Mouse (Mus musculus): ENCODE data around the gene BC025920.

BC025920 gene

DNA sequence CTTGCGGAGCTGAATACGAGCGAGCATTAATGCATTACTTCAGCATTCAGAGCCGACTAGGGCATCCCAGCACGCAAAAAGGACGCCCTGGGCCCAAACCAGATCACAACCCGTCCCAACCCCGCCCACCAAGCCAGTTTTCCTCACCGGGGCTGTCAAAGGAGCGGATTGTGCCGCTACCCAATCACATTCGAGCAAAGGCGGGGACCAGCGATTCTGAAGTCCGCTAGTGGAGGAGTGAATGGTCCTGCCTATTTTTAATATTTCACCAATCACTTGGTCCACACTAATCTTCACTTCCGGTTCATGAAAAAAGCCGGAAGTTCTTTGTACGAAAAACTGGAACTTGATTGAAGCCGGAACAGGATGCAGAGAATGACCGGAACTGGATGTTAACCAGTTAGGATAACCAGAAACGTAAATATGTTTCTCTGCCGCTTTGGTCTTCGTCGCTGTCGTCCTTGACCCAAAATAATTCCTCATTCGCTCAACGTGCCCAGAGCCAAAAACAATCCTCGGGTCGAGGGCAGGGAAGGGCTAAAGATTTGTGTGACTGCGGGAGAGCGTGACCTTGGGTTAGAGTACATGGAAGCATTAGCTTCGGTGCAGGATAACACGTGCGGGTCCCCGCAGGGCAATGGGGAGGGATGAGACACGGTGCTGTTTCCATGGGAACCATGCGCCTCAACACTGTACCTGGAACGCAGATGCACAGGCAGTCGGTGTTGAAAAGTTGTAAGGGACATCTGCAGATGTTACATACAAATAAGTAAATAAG lies at the start of gene BC025920:
Gene BC025920, plus strand, starts transcription at position 297 of the 778 bp plus-strand sequence.
- DNase-seq (ENCODE audit: low read depth, low spot score) = peak; percentile 96

DNA sequence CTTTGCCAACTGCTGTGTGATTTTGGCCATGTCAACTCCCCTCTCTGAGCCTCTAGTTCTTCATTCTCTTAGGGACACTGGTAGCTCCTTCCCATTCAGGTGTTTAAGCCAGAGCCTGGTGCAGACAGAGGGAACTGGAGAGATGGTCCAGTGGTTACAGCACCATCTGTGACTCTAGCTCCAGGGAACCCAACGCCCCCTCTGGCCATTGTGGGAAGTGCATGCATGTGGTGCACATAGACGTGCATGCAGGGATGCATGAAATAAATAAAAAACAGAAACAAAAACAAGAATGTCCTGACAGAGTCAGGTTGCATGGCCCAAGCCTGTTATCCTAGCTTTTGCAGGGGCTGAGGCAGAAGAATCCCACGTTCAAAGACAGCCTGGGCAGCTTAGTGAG lies 49.8 kb upstream of the BC025920 start:
- DNase-seq (ENCODE audit: low read depth, low spot score) = peak; percentile 42

DNA sequence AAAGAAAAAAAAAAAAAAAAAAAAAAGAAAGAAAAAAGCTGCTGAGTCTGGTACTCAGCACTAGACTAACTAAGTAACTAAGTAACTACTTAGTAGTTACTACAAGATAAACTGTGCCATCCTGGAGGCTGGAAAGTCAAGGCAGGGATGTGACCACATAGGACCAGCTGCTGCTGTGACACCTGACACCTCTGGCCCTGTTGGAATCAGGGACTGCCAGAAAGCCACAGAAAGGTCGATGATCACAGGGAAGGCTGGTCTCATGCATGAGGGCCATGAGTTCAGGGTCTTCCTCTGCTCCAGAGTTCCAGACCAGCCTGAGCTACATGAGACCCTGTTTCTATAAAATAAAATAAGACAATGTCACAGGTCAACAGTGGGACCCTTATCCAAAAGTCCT lies 48.6 kb upstream of the BC025920 start:
- no peak for DNase-seq (ENCODE audit: low read depth, low spot score)

DNA sequence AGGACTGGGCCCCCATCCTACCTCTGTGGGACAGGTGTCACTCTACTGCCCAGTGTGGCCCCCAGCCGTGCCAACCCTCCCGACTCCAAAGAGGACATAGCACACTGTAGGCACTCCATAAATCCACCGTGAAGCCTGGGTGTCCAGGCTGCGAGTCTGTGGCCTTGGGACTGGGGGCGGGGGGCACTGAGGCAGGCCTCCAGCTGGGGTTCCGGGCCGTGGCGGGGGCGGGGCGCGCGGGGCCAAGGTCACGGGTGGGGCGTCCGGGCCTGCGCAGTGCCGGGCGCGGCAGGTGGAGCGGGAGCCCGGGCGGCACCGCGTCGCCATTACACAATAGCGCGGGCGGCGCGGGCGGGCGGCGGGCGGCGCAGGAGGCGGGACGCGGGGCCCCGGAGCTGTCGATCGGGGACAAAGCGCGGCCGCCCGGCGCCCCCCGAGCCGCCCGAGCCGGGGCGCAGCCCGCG lies 46.9 kb upstream of the BC025920 start, which contains the start of gene Aes:
Gene Aes, plus strand, starts transcription at position 326 of the 464 bp plus-strand sequence.
- peak; percentile 80 for DNase-seq (ENCODE audit: low read depth, low spot score)

DNA sequence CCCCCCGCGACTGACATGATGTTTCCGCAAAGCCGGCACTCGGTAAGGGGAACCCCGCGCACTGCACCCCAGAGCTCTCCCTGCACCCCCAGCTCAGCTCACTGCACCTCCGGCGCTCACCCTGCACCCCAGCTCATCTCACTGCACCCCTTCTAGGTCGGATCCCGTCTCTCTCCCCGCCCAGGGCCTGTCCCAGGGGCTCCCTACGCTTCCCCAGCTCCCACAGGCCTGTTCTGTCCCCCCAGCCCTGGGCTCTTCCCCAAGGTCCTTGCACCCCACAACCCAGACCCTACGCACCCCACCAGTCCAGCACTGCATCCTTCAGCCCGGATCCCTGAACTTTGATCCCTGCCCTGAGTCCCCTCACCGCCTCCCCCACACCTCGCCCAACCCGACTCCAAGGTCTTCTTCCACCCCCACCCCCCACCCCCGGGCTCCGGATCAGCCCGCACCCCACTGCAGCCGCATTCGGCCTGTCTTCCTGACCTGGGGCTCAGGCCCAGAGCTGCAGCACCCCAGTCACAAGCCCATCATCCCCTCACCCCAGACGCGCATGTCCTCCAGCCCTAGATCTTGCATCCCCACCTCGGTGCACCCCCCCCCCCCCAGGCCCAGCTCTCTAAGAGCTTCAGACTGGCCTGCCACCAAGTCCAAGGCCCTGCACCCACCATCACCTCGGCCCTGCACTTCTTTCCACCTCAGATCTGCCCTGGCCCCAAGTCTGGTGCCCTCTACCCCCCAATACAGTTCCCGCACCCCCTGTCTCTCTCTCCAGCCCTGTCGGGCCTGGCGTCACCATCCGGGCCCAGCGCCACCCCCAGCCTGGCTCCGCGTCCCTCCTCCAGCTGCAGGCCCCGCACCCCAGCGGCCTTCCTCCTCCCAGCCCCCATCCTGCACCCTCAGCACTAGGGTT lies 46.2 kb upstream of the BC025920 start:
- DNase-seq (ENCODE audit: low read depth, low spot score) = peak; percentile 78

DNA sequence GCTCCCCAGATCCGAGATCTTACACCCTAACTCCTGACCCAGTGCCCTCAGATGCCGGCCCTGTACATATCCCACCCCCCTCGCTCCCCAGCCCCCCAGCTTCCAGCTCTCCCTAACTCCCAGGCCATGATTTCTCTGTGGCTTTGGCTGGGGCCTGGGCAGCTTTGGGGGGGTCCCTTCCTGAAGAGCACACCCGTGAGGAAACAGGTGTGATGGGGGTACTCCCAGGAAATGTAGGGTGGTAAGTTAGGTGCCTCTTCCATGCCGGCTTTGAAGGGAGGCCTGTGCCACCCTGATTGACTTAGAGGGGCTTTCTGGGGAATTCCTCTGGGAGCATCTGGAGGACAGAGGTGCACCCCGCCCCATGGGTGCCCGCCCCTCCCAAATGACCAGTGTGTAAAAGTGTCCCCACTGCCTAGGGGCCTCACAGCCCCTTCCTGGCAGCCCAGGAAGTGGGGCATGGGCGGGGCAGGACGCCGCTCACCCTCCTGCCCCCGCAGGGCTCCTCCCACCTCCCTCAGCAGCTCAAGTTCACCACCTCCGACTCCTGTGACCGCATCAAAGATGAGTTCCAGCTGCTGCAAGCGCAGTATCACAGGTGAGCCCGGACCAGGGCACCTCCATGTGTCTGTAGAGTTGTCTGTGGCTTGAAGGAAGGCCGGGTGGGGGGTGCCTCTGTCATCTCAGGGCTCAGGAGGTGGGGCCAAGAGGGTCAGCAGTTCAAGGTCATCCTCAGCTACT lies 45.2 kb upstream of the BC025920 start:
- DNase-seq (ENCODE audit: low read depth, low spot score) = peak; percentile 94

DNA sequence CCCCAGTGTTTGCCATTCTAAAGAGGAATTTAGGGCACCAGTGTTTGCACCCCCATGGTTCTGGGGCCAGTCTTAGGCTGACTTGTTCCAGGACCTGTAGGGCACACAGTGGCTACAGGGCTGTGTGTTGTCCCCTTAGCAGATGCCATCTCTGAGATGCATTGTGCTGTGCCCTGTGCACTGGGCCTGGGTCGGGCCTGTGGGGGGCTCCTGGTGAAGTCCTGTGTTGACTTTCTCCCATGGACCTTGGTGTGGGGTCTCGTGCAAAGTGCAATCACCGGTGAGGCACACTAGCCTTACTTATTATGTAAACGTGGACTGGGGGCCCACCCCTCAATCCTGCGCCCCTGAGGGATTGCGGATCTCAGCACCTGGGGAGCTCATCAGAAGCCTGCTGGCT lies 43.7 kb upstream of the BC025920 start:
- DNase-seq (ENCODE audit: low read depth, low spot score) = no peak

DNA sequence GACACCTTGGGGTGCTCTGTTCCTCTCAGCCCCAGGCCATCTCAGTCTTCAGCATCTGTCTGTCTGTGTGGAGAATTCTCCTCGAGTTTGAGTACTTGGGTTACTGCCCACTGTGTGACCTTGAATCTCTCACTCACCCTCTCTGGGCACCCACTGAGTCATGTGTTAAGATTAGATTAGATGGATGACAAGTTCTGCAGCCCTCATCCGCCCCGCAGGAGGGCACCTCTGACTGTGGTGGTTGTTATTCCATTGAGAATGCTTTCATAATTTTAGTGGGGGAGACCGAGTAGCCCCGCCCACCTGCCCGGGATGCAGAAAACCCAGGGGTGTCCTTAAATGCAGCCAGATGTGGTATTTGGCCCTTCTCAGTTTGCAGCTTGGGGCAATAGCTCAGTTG lies 42.6 kb upstream of the BC025920 start:
- DNase-seq (ENCODE audit: low read depth, low spot score) = no peak

DNA sequence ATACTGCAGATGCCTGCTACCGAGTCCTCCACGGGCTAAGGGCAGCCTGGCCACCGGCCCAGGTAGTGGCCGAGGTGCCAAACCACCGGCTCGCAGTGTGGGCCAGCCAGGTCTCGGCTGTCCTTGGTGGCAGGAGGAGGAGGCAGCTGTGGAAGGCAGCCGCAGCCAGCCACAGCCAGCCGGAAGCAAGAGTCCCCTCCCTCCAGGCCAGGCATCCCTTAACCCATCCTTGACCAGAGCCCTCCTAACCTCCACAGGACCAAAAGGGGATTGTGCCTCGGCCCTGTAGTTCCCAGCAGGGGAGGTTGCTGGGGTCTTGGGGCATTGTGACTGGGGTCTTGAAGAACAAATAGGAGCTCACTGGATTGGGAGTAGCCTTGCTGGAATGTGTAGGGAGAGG lies 41.9 kb upstream of the BC025920 start:
- DNase-seq (ENCODE audit: low read depth, low spot score) = no peak

DNA sequence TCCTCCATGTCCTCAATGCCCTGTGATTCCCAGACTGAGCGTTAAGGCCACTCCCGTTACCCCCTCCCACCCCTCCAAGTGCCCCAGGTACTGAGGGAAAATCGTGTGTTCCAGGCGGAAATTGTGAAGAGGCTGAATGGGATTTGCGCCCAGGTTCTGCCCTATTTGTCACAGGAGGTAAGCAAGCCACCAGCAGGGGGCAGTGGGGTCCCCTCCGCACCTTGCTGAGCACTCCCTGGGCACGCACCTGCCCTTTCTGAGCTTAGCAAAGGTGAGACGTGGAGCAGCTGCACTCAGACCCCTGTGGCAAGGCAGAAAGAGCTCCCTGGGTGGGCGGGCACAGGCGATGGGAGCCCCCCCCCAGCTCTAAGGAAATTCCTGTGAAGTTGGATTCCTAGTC lies 41.3 kb upstream of the BC025920 start:
- DNase-seq (ENCODE audit: low read depth, low spot score) = peak; percentile 67

DNA sequence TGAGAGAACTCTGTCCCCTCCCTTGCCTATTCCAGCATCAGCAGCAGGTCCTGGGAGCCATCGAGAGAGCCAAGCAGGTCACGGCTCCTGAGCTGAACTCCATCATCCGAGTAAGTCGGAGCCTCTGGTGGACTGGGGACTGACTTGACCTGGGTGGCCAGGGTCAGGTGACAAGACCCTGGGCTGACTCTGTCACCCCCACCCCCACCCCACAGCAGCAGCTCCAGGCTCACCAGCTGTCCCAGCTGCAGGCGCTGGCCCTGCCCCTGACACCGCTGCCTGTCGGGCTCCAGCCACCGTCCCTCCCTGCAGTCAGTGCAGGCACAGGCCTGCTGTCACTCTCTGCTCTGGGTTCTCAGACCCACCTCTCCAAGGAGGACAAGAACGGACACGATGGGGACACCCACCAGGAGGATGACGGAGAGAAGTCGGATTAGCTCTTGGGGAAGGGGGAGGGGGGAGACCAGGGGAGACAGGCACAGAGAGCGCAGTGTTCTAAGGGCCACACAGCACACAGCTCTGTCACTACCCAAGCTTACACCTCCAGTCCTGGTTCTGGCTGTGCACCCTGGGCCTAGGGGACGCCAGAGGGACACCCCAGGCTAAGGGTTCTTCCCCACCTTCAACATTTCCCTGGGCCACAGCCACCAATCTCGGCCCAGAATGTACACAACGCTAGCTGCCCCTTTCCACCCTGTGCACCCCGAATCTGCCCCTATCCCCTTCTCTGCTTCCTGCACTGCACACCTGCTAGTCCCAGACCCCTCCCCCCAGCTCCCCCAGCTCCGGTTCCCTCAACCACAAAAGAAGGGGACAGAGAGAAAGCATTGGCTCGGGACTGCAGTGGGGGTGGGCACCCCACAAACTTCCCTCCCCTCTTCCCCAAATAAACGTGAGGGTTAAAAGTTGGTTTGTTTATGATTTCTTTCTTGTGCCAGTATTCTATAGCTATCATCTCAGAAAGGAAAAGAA lies 40.5 kb upstream of the BC025920 start:
- DNase-seq (ENCODE audit: low read depth, low spot score) = no peak

DNA sequence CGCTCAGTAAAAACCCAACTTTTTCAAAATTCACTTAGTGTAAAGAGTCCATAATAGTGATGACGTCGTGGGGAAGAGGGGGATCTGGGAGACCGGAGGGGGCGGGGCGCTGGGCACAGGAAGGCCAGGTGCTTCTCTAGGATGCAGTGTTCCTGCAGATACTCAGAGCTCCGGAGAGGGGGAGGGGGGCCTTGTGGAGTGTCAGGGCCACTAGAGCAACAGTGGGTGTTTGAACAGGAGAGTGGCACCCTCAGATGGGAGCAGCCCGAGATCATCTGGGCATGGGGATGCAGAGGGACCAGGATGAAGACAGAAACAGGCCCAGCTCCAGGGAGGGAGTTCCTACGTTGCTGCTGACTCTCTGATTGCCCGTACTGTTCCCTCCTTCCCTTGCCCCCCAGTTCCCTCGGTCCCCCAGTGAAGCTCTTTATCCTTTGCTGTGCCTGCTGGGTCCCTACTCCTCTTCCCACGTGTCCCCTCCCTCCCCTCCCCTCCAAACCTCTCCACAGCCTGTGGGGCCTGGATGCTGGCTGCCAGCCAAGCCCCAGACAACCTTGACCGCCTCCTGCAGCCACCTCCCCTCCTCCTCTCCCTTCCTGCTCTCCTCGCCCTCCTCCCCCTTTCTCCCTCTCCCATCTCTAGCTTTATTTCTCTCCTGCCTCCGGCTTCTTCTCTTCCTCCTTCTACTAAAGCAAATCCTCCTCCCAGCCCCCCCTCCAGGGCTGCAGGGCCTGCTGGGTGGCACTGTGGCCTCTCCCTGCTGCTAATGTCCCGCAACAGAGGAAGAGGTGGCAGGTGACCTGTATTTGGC lies 37.5 kb upstream of the BC025920 start:
- no peak for DNase-seq (ENCODE audit: low read depth, low spot score)

DNA sequence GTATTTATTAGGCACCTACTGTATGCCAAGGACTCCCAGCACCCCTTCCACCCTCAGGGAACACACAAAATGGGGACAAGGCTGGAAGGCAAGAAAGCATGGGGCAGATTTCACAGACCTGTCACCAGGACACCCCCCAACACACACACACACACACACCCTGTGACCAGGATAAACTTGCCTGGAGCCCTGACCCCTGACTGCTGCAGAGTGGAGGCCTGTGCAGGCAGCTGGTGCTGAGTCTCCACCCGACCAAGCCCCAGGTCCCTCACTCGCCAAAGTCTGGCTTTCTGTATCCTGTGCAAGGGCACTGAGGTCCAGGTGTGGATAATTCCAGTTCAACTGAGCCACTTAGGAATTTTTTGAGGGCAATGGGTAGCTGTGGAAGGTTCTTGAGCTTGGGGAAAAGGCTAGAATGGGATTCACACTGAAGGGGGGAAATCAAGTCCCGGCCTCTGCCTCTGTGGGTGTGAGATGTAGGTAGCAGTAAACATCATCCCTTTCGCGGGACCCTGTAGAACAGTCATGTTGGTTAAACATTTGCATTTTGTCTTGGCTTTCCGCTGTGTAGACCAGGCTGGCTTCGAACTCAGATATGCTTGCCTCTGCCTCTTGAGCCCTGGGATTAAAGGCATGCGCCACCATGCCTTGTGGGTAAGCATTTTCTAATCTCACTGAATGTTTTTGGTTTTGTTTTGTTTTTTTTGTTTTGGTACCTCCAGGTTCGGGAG lies 36.4 kb upstream of the BC025920 start:
- DNase-seq (ENCODE audit: low read depth, low spot score) = no peak

DNA sequence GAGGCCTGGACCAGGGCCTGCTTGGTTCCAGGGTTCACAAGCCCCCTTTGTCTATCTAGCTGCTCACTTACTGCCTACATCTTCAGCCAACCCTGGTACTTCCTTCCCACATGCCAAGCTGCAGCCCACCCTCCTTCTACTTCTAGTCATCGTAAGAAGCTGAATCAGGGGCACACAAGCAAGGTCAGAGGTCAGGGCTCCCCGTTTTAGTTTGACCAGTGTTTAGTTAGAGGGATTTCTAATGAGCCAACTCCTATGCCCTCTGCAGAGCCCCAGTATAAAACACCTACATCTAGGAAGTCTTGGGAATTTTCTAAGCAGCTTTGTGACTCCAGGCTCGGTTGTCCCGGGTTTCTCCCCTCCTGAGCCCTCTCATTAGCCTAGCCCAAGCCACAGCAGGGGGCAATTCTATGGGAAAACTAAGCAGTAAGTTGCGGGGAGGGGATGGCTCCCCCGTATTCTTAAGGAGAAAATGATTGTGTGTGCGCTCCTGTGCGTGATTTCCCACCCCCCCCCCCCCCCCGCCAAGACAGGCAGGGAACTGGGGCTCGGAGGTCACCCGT lies 35.8 kb upstream of the BC025920 start:
- DNase-seq (ENCODE audit: low read depth, low spot score) = no peak

DNA sequence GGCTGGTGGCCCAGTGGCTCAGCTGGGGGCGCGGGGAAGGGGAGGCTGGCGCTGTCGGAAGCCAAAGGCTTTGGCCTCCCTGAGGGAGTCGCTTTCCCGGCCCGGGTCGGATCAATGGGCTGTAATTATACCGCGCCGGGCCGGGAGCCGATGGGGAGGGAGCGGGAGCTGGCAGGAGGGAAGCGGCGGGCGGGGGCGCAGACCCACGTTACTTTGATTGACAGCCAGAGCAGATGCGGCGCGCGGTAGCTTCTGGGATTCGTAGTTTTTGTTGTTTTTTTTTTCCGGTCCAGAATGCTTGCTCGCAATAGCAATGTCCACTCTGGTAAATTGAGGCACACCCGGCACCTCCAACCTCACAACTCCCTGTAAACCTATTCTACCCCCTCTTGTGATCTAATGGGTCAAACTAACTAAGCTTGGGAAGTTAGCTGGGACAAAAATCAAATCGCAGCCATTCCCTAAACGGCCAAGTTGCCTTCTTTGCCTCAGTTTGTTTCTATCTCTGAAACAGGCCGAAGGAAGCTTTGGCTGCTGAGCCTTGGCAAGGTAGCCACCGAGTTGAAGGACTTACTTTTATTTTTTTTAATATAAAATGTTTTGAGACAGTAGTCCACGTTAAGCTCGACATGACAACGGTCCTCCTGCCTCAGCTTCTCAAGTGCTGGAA lies 35.1 kb upstream of the BC025920 start:
- DNase-seq (ENCODE audit: low read depth, low spot score) = peak; percentile 85

DNA sequence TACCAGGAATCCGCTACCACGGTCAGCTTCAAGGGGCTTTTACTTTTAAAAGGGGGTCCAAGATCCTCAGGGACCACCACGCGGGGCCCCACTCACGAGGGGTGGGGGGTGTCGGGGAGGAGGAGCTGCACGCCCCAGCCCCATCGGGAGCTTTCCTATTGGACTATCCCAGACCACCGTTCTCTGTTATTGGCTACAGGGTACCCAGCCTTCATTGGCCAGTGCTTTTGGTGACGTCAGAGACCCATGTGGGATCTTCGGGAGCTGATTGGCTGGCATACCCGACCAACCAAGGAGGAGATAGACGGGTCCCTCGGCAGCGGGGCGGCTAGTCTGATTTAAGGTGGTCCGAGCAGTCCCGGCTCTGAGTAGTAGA lies 34.6 kb upstream of the BC025920 start:
- DNase-seq (ENCODE audit: low read depth, low spot score) = peak; percentile 90

DNA sequence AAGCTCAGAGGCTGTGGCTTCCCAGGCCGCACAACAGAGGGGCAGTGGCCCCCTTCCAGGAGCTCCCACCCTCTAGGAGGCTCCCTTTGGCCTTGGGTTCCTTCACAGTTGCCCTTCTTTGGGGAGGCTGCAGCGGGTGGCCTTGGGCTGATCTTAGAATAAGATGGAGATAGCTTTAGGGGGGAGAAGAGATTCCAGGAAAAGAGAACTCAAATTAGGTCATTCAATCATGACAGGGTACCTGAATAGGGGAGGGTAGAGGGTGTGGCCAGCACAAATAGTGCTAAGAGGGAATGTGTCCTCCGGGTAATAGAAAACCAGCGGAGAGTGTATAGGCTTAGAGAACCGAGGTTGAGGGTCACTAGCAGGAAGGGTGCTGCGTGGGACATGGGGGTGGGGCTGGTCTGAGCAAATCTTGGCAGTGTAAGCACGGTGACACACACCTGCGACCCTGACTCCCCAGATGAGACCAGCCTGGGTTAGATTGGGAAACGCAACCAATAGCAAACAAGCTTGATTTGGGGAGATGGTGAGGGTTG lies 33.9 kb upstream of the BC025920 start:
- DNase-seq (ENCODE audit: low read depth, low spot score) = no peak

DNA sequence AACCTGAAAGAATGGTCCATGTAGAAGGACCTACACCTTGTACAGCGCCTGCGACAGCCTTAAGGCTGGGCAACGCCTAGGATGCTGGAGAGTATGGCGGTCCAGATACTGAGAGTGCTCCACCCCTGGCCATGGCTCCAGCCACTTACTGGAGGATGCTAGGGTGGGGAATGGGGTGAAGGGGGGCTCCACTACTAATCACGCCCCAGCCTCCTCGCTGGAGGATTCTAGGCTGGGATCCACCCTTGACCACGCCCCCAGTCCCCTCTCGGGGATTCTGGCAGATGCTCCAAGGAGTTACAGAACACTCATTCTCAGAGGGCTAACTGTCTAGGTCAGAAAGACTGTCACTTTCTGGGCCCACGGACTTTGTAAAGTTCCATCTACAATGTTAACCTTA lies 33.1 kb upstream of the BC025920 start:
- no peak for DNase-seq (ENCODE audit: low read depth, low spot score)
